Mouse (Mus musculus): ENCODE measurements around the gene Hoxb6.

Hoxb6 gene

GRCm38 (mm10) chr11:96286739-96287385 is 5.4 kb upstream of the Hoxb6 start:
- DNase-seq = no peak

- DNase-seq = no peak
Measured at GRCm38 (mm10) chr11:96287411-96287810, 4.9 kb upstream of the Hoxb6 start.

- no peak for DNase-seq
Measured at GRCm38 (mm10) chr11:96288455-96289221, 3.6 kb upstream of the Hoxb6 start.

GRCm38 (mm10) chr11:96289293-96289692 is 3.0 kb upstream of the Hoxb6 start:
- no peak for DNase-seq

GRCm38 (mm10) chr11:96289837-96290236 is 2.4 kb upstream of the Hoxb6 start:
- DNase-seq = no peak

- no peak for DNase-seq
Measured at GRCm38 (mm10) chr11:96290705-96291355, 1.4 kb upstream of the Hoxb6 start.

GRCm38 (mm10) chr11:96292565-96293301 is 457 bp downstream of the Hoxb6 start:
- DNase-seq = no peak

GRCm38 (mm10) chr11:96293302-96293921 is 1.1 kb downstream of the Hoxb6 start:
- no peak for DNase-seq

- DNase-seq = peak; percentile 86
Measured at GRCm38 (mm10) chr11:96294245-96295091, 2.2 kb downstream of the Hoxb6 start.

- DNase-seq = no peak
Measured at GRCm38 (mm10) chr11:96295092-96295835, 3.0 kb downstream of the Hoxb6 start.

GRCm38 (mm10) chr11:96296997-96297396 is 4.7 kb downstream of the Hoxb6 start:
- DNase-seq = no peak

GRCm38 (mm10) chr11:96297428-96297827 is 5.2 kb downstream of the Hoxb6 start:
- no peak for DNase-seq

GRCm38 (mm10) chr11:96297968-96298635 is 5.8 kb downstream of the Hoxb6 start:
- DNase-seq = no peak

GRCm38 (mm10) chr11:96298895-96299667 is 6.8 kb downstream of the Hoxb6 start:
- no peak for DNase-seq

- DNase-seq = no peak
Measured at GRCm38 (mm10) chr11:96299781-96300180, 7.5 kb downstream of the Hoxb6 start.

GRCm38 (mm10) chr11:96300354-96301063 is 8.2 kb downstream of the Hoxb6 start:
- DNase-seq = no peak

- DNase-seq = no peak
Measured at GRCm38 (mm10) chr11:96301064-96301431, 8.8 kb downstream of the Hoxb6 start.

GRCm38 (mm10) chr11:96301837-96302236 is 9.6 kb downstream of the Hoxb6 start:
- DNase-seq = peak; percentile 71
